Mouse (Mus musculus) kidney, postnatal 10 days (tissue): Measurements from ENCODE around the gene Mypop.

Source experiments
- DNase-seq: peaks from one replicate; pipeline ENCODE4 v3.0.0; 2021; ENCODE audit warnings: mixed read lengths

Mypop gene

DNA sequence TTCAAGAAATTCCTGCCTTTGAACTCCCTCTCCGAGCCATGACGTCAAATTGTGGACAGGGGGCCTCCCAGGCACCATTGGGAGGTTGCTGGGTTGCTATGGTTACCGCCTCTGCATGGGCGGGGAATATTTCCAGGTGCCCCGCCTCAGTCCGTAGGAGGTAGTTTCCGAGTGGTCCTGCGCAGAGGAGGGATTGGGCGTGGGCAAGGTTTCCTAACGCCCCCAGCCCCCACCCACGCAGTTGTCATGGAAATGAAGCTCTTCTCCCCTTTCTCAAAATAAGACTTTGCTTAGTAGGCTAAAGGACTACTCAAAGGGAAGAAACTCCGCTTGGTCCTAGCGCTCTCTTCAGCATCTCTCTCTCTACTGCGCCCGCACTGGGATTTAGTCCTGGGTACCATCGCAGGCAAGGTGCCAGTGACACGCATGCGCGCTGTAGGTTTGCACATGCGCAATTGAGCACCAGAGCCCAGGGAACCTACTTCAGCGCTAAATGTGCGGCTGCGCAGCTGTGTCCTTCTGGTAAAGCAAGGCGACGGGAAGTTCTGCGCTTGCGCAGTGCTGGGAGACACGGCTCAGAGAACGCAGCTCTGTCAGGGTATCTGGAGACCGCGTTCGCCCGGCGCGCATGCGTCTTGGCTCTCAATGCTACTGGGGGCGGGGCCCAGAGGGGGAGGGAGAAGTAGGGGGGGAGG lies at the start of gene Mypop:
Gene Mypop (plus strand): TSS at position 645 of the 695 bp plus-strand sequence.
- DNase-seq: peak; percentile 100

GRCm38 (mm10) chr7:18942376-18942775 lies 48.7 kb upstream of the Mypop start:
- no peak for DNase-seq

- no peak for DNase-seq
Measured at GRCm38 (mm10) chr7:18942815-18943214, 48.2 kb upstream of the Mypop start.

- DNase-seq: peak; percentile 56
Measured at GRCm38 (mm10) chr7:18948151-18948550, 42.9 kb upstream of the Mypop start.

- DNase-seq: no peak
Measured at GRCm38 (mm10) chr7:18949781-18950522, 41.1 kb upstream of the Mypop start.

GRCm38 (mm10) chr7:18950523-18951315 lies 40.3 kb upstream of the Mypop start:
- DNase-seq: no peak

DNA sequence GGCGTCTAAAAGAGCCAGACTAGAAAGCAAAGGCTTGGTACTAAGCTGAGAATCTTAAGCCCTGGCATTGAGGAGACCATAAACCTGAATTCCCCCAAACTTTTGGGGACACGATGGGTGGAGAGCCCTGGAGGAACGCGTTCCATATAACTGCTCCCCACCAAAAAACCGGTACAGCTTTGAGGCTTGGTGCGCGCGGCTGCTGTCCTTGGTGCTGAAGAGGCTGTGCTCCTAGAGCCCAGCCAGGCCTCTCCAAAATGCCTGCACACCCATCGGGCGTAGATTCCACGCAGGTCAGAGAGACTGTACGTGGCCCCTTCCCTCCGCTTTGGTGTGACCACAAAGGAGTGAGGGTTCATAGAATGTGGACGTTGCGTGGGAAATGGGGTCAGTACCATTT lies 39.6 kb upstream of the Mypop start:
- peak; percentile 78 for DNase-seq

- peak; percentile 79 for DNase-seq
Measured at GRCm38 (mm10) chr7:18957569-18958383, 33.3 kb upstream of the Mypop start.

DNA sequence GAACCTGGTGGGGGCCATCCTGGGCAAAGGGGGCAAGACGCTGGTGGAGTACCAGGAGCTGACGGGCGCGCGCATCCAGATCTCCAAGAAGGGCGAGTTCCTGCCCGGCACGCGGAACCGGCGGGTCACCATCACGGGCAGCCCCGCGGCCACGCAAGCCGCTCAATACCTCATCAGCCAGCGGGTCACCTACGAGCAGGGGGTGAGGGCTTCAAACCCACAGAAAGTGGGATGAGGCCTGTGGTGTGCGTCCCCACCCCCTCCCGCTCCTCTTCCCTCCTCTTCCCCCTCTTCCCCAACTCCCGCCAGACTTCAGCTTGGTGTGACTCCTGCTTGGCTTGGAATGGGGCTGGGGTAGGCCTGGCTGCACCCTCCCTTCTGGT lies 32.7 kb upstream of the Mypop start:
- no peak for DNase-seq

DNA sequence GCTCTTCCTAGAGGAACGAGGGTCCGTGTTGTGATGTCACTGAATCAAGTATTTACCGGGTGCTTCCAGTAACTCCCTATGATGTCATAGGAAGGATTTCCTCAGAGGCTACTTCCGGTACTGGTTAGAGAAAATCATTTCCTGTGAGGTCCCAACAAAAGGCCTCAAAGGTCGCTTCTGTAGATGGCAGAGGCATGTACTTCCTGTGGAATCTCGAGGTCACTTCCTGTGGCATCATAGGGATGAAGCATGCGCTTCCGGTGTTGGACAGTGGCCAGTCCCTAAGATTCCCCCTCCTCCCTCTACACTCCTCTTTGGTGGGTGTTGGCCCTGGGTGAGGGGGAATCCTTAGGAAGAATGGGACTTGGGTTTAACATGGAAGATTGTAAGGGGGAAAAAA lies 31.6 kb upstream of the Mypop start:
- peak; percentile 68 for DNase-seq

DNA sequence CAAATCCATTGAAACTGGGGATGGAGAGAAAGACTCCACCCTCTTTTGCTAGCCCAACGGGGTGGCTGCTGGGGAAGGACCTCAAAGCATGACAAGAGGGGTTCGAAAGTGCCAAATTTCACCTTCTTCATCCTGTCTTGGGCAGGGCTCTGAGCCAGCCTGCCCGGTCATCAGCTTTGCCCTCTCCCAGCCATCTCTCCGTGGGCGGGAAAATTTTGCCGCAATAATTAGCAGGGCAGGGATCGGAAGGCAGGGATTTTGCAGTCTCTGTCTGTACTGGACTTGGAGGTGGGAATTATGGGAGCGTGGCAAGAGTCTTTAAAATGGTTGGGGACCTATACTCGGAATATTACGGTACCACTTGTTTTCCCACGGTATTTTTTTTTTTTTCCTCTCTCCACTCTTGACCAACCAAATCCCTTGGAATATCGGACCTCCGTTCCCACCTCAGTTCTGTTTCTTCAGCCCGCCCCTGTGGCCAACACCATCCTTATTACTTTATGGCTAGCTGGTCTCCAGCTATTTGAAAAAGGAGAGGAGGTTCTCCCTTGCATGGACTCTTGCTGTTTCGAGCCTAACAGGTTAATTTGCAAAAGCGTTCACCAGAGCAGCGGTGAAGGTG lies 28.8 kb upstream of the Mypop start:
- DNase-seq: no peak

GRCm38 (mm10) chr7:18962795-18963194 lies 28.2 kb upstream of the Mypop start:
- DNase-seq: no peak

- no peak for DNase-seq
Measured at GRCm38 (mm10) chr7:18963294-18963843, 27.7 kb upstream of the Mypop start.

- DNase-seq: no peak
Measured at GRCm38 (mm10) chr7:18965312-18965711, 25.7 kb upstream of the Mypop start.

DNA sequence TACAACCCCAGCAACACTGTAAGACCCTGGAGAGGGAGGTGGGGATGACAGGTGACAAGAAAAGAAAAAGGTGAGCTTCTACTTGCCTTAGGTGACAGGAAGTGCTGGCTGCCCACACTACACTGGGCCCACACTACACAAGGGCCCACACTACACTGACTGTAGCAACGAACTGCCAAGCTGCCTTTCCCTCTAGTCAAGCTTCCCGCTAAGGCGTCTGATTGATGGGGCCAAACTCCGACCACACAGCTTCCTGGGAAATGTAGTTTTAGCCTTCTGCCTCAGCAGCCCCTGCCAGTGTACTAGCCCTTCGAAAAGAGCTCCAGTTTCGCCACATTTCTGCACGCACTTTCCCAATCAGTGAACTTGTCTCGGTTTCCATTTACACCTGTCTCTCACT lies 23.4 kb upstream of the Mypop start:
- no peak for DNase-seq

DNA sequence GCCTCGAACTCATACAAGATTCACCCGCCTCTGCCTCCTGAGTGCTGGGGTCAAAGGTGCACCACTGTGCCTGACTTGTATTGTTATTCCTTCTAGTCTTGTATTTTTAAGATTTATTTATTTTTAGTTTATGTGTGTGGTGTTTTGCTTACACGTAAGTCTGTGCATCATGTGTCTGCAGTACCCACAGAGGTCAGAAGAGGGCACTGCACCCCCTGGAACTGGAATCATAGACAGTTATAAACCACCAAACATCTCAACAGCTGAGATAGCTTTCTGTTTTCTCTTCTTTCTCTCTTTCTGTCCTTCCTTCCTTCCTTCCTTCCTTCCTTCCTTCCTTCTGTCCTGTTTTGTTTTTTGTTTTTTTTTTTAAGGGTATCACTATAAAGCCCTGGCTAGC lies 20.1 kb upstream of the Mypop start:
- DNase-seq: no peak

GRCm38 (mm10) chr7:18978381-18978780 lies 12.7 kb upstream of the Mypop start:
- DNase-seq: no peak

GRCm38 (mm10) chr7:18986503-18986902 lies 4.5 kb upstream of the Mypop start:
- DNase-seq: no peak

- DNase-seq: no peak
Measured at GRCm38 (mm10) chr7:18987100-18987499, 3.9 kb upstream of the Mypop start, which contains the start of gene Nanos2. Gene Nanos2 (plus strand): TSS chr7:18987400.

DNA sequence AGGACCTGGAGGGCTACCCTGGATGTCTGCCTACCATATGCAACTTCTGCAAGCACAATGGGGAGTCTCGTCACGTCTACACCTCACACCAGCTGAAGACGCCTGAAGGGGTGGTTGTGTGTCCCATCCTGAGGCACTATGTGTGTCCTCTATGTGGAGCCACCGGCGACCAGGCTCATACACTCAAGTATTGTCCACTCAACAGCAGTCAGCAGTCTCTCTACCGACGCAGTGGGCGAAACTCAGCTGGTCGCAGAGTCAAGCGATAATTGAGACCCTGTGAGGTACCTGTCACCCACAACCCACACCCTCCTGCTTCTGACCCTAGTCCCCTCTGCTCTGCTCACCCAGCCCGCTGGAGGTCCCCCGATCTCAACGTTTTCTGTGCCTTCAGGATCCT lies 3.3 kb upstream of the Mypop start:
- DNase-seq: no peak

DNA sequence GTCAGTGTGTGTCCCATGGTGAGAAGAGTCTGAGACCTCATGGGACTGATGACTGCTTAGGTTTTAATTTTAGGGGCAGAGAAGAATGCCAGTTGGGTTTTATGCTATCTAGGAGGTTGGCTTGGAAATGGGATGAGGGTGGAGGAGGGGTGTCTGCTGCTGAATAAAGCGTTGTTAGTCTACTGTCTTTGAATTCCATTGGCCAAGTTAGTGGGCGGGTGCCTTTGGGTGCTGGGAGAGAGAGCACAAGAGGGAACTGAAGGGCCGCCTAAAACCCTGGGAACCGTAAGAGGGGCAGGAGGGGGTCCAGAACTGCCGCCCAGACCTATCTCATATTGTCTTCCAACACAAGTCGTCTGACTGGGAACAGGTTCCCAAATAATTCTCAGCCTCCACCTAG lies 2.3 kb upstream of the Mypop start:
- no peak for DNase-seq

DNA sequence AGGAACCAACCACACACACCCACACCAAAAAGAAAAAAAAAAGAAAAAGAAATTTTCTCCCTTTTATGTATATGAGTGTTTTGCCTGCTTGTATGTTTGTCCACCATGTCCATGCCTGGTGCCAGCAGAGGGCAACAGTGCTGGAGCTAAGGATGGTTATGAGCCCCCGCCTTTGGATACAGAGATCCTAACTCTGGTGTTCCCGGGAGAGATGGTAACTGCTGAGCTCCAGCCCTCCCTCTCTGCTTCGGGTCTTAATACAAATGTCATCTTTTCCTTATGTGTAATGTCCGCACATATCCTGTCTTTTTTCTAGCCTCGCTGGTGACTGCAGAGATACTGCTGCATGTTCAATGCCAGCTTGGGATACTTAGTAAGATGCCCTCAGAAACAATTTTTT lies 1.1 kb upstream of the Mypop start:
- DNase-seq: no peak
